Mouse (Mus musculus) CH12.LX (cell line): ENCODE data around the gene Trappc12. TPM values are rescaled to one million over a fixed set of nuclear protein-coding genes. Genes with fewer than 3 reads are reported as not detected.
A peak's percentile ranks its signal among the peaks of the same experiment; 100 is the strongest.

ENCODE experiments used
- DNase-seq: peaks from one replicate; pipeline ENCODE4 v3.0.0-alpha.2; 2013; ENCODE audit errors: extremely low read depth
- H3K27ac ChIP-seq: 2 replicates; pipeline ENCODE4 v1.5.1; 2012; ENCODE audit warnings: low read depth, mild to moderate bottlenecking, control low read depth, moderate library complexity; ENCODE audit not compliant: insufficient read depth
- H3K27me3 ChIP-seq: replicated peaks from 2 replicates; pipeline ENCODE3; 2012; ENCODE audit warnings: inconsistent platforms
- H3K36me3 ChIP-seq, 2 experiments: replicated peaks in 1 of 2; 2 replicates each; pipeline versions ENCODE3 to v1.6.1; 2012; ENCODE audit warnings: inconsistent platforms in 1 of 2, low read length in 1 of 2, mild to moderate bottlenecking in 1 of 2, mixed read lengths in 1 of 2, moderate library complexity in 1 of 2; ENCODE audit not compliant: control insufficient read depth in 1 of 2, insufficient read depth in 1 of 2
- H3K4me1 ChIP-seq, 2 experiments: 2 replicates each; pipeline ENCODE4 v1.6.1; 2012; ENCODE audit warnings: inconsistent platforms in 1 of 2, moderate library complexity in 1 of 2; ENCODE audit not compliant: insufficient read depth in 2 of 2, control insufficient read depth in 1 of 2
- H3K4me2 ChIP-seq: 2 replicates; pipeline ENCODE4 v1.6.1; 2012; ENCODE audit warnings: low read depth, mild to moderate bottlenecking, control low read depth; ENCODE audit not compliant: poor library complexity, insufficient read depth, severe bottlenecking
- H3K4me3 ChIP-seq, 3 experiments: fragments of 150-350 bp in 1 of 3; sonication (generic) in 1 of 3; replicated peaks in 1 of 3; 2 replicates each; pipeline versions ENCODE3 to v1.5.1; 2011 to 2012; ENCODE audit warnings: low read depth in 2 of 3, low read length in 2 of 3, mild to moderate bottlenecking in 2 of 3, moderate library complexity in 2 of 3, control low read depth in 1 of 3, improper control_type of control experiment in 1 of 3, inconsistent platforms in 1 of 3, mixed read lengths in 1 of 3; ENCODE audit not compliant: poor library complexity in 1 of 3
- H3K79me2 ChIP-seq: replicated peaks from 2 replicates; pipeline ENCODE4 v1.6.1; 2012; ENCODE audit warnings: mild to moderate bottlenecking, moderate library complexity; ENCODE audit not compliant: control insufficient read depth, poor library complexity, insufficient read depth, severe bottlenecking; ENCODE audit errors: extremely low read depth
- H3K9ac ChIP-seq: 2 replicates; pipeline ENCODE4 v1.6.1; 2012; ENCODE audit warnings: low read depth, mild to moderate bottlenecking, control low read depth, moderate library complexity; ENCODE audit not compliant: insufficient read depth
- H3K9me3 ChIP-seq: replicated peaks from 2 replicates; pipeline ENCODE3; 2012; ENCODE audit warnings: low read length, inconsistent platforms, mixed read lengths
- BHLHE40 ChIP-seq: IDR thresholded peaks from 2 replicates; pipeline ENCODE4 v1.6.1; 2011; ENCODE audit warnings: mild to moderate bottlenecking, low read depth, low read length, improper control_type of control experiment
- ELF1 ChIP-seq: IDR thresholded peaks from 2 replicates; pipeline ENCODE4 v1.6.1; 2014; ENCODE audit warnings: low read depth, mild to moderate bottlenecking, inconsistent platforms, low read length, improper control_type of control experiment
- EP300 ChIP-seq: IDR thresholded peaks from 2 replicates; pipeline ENCODE4 v1.6.1; 2011; ENCODE audit warnings: low read length, improper control_type of control experiment
- HCFC1 ChIP-seq: IDR thresholded peaks from 2 replicates; pipeline ENCODE4 v1.6.1; 2012; ENCODE audit warnings: low read depth, mild to moderate bottlenecking, inconsistent platforms, low read length, improper control_type of control experiment
- JUN ChIP-seq: IDR thresholded peaks from 2 replicates; pipeline ENCODE4 v1.6.1; 2011; ENCODE audit warnings: low read depth, mild to moderate bottlenecking, low read length, improper control_type of control experiment, moderate library complexity; ENCODE audit not compliant: insufficient read depth
- JUND ChIP-seq: conservative IDR thresholded peaks from 2 replicates; pipeline ENCODE4 v1.6.1; 2011; ENCODE audit warnings: low read depth, low read length, improper control_type of control experiment
- MAX ChIP-seq: IDR thresholded peaks from 2 replicates; pipeline ENCODE4 v1.6.1; 2011; ENCODE audit warnings: low read length, improper control_type of control experiment
- MEF2A ChIP-seq: IDR thresholded peaks from 2 replicates; pipeline ENCODE4 v1.6.1; 2014; ENCODE audit warnings: low read depth, mild to moderate bottlenecking, inconsistent platforms, low read length, improper control_type of control experiment, borderline replicate concordance
- MXI1 ChIP-seq: IDR thresholded peaks from 2 replicates; pipeline ENCODE4 v1.6.1; 2011; ENCODE audit warnings: mild to moderate bottlenecking, low read depth, low read length, improper control_type of control experiment
- MYC ChIP-seq: IDR thresholded peaks from 2 replicates; pipeline ENCODE4 v1.6.1; 2011; ENCODE audit warnings: low read depth, mild to moderate bottlenecking, improper control_type of control experiment, low read length
- NELFE ChIP-seq: IDR thresholded peaks from 2 replicates; pipeline ENCODE4 v1.6.1; 2011; ENCODE audit warnings: low read depth, low read length, improper control_type of control experiment
- NRF1 ChIP-seq: IDR thresholded peaks from 2 replicates; pipeline ENCODE4 v1.6.1; 2014; ENCODE audit warnings: low read depth, mild to moderate bottlenecking, inconsistent platforms, low read length, improper control_type of control experiment, moderate library complexity
- PAX5 ChIP-seq: IDR thresholded peaks from 2 replicates; pipeline ENCODE4 v1.6.1; 2012; ENCODE audit warnings: low read length, inconsistent platforms, mixed read lengths
- POLR2A ChIP-seq: IDR thresholded peaks from 2 replicates; pipeline ENCODE4 v1.6.1; 2011; ENCODE audit warnings: low read depth, mild to moderate bottlenecking, improper control_type of control experiment, low read length
- POLR2AphosphoS2 ChIP-seq: IDR thresholded peaks from 2 replicates; pipeline ENCODE4 v1.6.1; 2011; ENCODE audit warnings: low read depth, low read length, improper control_type of control experiment
- RAD21 ChIP-seq: IDR thresholded peaks from 2 replicates; pipeline ENCODE4 v1.6.1; 2011; ENCODE audit warnings: low read depth, mild to moderate bottlenecking, low read length, improper control_type of control experiment, moderate library complexity
- RCOR1 ChIP-seq: conservative IDR thresholded peaks from 2 replicates; pipeline ENCODE4 v1.6.1; 2012; ENCODE audit warnings: low read depth, mild to moderate bottlenecking, inconsistent platforms, low read length, improper control_type of control experiment
- SIN3A ChIP-seq: IDR thresholded peaks from 2 replicates; pipeline ENCODE4 v1.6.1; 2012; ENCODE audit warnings: low read length, improper control_type of control experiment, inconsistent platforms
- SMC3 ChIP-seq: IDR thresholded peaks from 2 replicates; pipeline ENCODE4 v1.6.1; 2011; ENCODE audit warnings: low read depth, low read length, improper control_type of control experiment
- TBP ChIP-seq: conservative IDR thresholded peaks from 2 replicates; pipeline ENCODE4 v1.6.1; 2011; ENCODE audit warnings: low read depth, low read length, improper control_type of control experiment
- TCF12 ChIP-seq: IDR thresholded peaks from 2 replicates; pipeline ENCODE4 v1.6.1; 2014; ENCODE audit warnings: low read depth, mild to moderate bottlenecking, inconsistent platforms, low read length, improper control_type of control experiment
- USF1 ChIP-seq: IDR thresholded peaks from 2 replicates; pipeline ENCODE4 v1.6.1; 2014; ENCODE audit warnings: low read depth, mild to moderate bottlenecking, inconsistent platforms, low read length, improper control_type of control experiment
- USF2 ChIP-seq: conservative IDR thresholded peaks from 2 replicates; pipeline ENCODE4 v1.6.1; 2011; ENCODE audit warnings: low read depth, low read length, improper control_type of control experiment
- ZMIZ1 ChIP-seq: IDR thresholded peaks from 2 replicates; pipeline ENCODE4 v1.6.1; 2012; ENCODE audit warnings: low read depth, mild to moderate bottlenecking, inconsistent platforms, low read length, improper control_type of control experiment
- dilution Hi-C: fragments of 300-500 bp; cut with MboI; formaldehyde crosslinking; loops from 2 replicates; pipeline ENCODE4 v1.14.3; 2020; ENCODE audit warnings: low sequenced_read_pairs; ENCODE audit not compliant: extremely low pct_unique_long_range_greater_than_20kb, extremely low pct_ligation_motif_present
- in situ Hi-C: fragments of 300-500 bp; cut with MboI; formaldehyde crosslinking; loops from 3 replicates; pipeline ENCODE4 v1.14.3; 2019; ENCODE audit warnings: low sequenced_read_pairs, low pct_ligation_motif_present, low pct_unique_long_range_greater_than_20kb, mixed read lengths
- polyA plus RNA-seq: library from polyadenylated mRNA; unstranded; fragments of >175 nt; gene quantifications from 2 replicates; pipeline ENCODE4 v1.2.1, GENCODE M21; 2012; ENCODE audit warnings: low read depth; ENCODE audit not compliant: insufficient read length
- total RNA-seq, 2 experiments: library from RNA; depleted of rRNA; stranded (reverse); fragments of 300-350 nt in 1 of 2; fragments of >200 nt in 1 of 2; gene quantifications; 2 replicates each; pipeline ENCODE4 v1.2.3; 2012 to 2014

The Trappc12 gene
- total and polyA plus RNA-seq, 3 experiments: 26.7 to 33.9 (median 28.9) TPM

DNA sequence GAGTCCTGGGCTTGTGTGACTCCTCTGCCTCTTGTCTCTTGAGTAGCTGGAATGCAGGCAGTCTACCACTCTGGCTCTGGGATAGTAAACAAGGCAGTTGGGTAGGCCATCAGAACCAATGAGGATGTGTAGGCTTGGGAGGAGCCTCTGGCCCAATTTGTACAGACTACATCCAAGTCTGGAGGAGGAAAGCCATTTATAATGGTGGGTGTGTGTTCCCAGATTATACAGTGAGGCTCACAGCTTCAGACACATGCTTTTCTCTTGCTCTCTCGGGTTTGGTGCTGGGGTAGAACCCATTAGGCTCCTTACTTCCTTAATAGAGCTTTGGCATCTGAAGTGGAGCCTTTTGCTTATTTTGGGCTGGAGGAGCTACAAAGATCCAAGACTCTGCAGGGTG, 65.6 kb downstream of the Trappc12 start:
- H3K9ac ChIP-seq: no peak overlapping the region
- H3K79me2 ChIP-seq: no peaks in the 10 kb centered on the region
- H3K9me3 ChIP-seq: no peaks in the 10 kb centered on the region
- TF ChIP-seq PAX5 (no peak), MEF2A (no peak), RCOR1 (no peak), NRF1 (no peak), SMC3 (no peak)
- in situ Hi-C loops: no loop called here
- H3K27me3 ChIP-seq: no peaks in the 10 kb centered on the region
- H3K36me3 ChIP-seq: peaks cover 40 to 87% of the 10 kb centered on the region in 2 experiments
- no peak overlapping the region for H3K4me2 ChIP-seq
- H3K4me1 ChIP-seq: no peaks in the 10 kb centered on the region
- no peak overlapping the region for H3K27ac ChIP-seq
- no peak overlapping the region for H3K4me3 ChIP-seq
- dilution Hi-C loops: no loop called here
- DNase-seq: no peak

DNA sequence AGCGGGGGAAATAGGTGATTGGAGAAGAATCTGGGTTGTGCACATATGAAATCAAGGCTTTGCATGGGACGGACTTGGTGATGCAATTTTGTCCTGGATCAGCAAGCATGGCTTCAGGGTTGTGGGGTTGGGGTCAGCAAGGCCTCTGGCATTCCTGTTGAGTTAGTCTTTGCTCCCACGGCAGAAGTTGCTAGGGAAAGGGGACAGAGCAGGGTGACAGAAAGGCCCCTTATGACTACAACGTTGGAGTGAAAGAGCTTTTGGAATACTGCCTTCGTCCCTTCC, 74.4 kb downstream of the Trappc12 start:
- no peak for TF ChIP-seq HCFC1
- TF ChIP-seq TBP: no peak
- no peak for TF ChIP-seq SMC3
- 0 out of 2 replicates have a peak, but pooled peaks have one; percentile 5 for TF ChIP-seq SIN3A
- Histone ChIP-seq H3K27me3 (no peaks in the 10 kb centered on the region), H3K9ac (peak overlapping the region; percentile 79), H3K79me2 (peaks cover 14% of the 10 kb centered on the region), H3K9me3 (no peaks in the 10 kb centered on the region), H3K36me3 (peaks cover 30 to 37% of the 10 kb centered on the region in 2 experiments), H3K27ac (peak overlapping the region; percentile 85), H3K4me1 (peaks cover 0 to 11% of the 10 kb centered on the region in 2 experiments; a peak in 3 of 4 replicates), H3K4me3 (peak overlapping the region; percentile 70 to 85 (median 78)), H3K4me2 (peak overlapping the region; percentile 64)
- in situ Hi-C loops (no loop called here), dilution Hi-C loops (no loop called here)
- no peak for DNase-seq

DNA sequence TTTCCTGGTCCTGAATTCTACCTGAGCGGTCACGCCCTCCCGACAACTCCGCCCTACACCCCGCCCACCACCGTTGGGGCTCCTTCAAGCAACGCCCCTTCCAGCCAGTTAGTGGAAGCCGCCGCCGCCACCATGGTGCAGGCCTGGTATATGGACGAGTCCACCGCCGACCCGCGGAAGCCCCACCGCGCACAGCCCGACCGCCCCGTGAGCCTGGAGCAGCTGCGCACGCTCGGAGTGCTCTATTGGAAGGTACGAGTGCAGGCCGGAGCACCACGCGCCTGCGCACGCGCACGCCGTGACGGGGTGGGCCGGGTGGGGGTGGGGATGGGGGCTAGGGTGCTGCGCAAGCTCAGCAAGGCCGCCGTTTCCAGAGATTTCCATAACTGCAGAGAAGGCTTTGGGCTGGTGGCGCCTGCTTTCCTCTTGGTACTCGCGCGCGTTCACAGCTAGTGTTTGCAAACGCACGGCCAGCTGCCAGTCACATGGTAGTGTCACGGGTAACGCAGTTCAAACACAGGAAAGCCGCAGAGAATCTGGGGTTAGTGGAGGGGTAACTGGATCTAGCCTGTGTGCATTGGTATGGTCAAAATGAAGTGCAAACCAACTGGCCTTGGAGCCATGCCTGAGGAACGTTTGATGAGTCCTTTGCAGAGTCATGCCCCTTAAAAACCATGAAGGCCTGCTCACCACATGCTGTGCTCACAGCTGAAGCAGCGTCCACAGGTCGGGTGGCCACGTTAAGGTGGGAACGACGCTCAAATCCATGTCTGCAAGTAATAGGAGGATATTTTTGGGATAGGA, 74.9 kb downstream of the Trappc12 start, which contains the start of gene Adi1:
TSS of gene Adi1 (plus strand) at position 111 of the 804 bp plus-strand sequence.
- peak within 1 kb of the TSS; percentile 64 for H3K4me2 ChIP-seq
- H3K27ac ChIP-seq: peak within 1 kb of the TSS; percentile 85
- TF ChIP-seq EP300: no peak
- 0 out of 2 replicates have a peak, but pooled peaks have one; percentile 48 for TF ChIP-seq ZMIZ1
- TF ChIP-seq MXI1: peak; percentile 92
- TF ChIP-seq TCF12: 0 out of 2 replicates have a peak, but pooled peaks have one; percentile 50
- TF ChIP-seq USF2: peak; percentile 37; the same call in 1 of the 2 replicates
- peak; percentile 65 for TF ChIP-seq POLR2A
- peak; percentile 47 for TF ChIP-seq NELFE
- no peak for TF ChIP-seq JUN
- peak; percentile 57; the same call in 1 of the 2 replicates for TF ChIP-seq ELF1
- TF ChIP-seq POLR2AphosphoS2: peak; percentile 72; the same call in 1 of the 2 replicates
- peak; percentile 86 for TF ChIP-seq MYC
- TF ChIP-seq NRF1: peak; percentile 88
- peak; percentile 31 for TF ChIP-seq USF1
- peak; percentile 60 for TF ChIP-seq BHLHE40
- TF ChIP-seq SIN3A: peak; percentile 91
- TF ChIP-seq JUND: no peak
- no peak for TF ChIP-seq RAD21
- TF ChIP-seq MAX: peak; percentile 84
- peak; percentile 86 for DNase-seq
- H3K4me3 ChIP-seq: peak within 1 kb of the TSS; percentile 70 to 85 (median 78)
- dilution Hi-C loops (no loop called here), in situ Hi-C loops (no loop called here)
- H3K9ac ChIP-seq: peak within 1 kb of the TSS; percentile 79
- H3K27me3 ChIP-seq: no peaks in the 10 kb centered on the region
- H3K9me3 ChIP-seq: no peaks in the 10 kb centered on the region
- H3K79me2 ChIP-seq: peaks cover 14% of the 10 kb centered on the region
- H3K4me1 ChIP-seq: peaks cover 0 to 11% of the 10 kb centered on the region in 2 experiments; a peak in 3 of 4 replicates
- peaks cover 25 to 32% of the 10 kb centered on the region in 2 experiments for H3K36me3 ChIP-seq
